Mouse (Mus musculus): ENCODE data around the gene Mmp28.

DNA sequence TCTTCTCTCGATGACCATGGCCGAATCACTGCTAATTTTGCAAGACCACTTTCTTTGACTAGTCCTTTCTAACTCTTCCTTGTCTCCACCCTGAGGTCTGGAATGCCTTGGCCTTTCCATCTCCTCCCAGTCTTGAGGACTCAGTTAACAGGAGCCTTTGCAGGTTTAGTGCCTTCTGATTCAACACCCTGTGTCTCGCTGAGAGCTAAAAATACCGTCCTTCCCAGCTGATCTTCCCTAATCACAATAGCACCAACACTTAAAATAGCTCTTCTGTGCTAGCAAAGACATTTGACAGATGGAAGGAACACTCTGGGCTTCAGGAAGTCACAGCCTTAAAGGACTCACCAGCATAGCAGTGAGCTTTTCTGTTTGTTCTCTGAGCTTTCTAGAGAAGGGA, 69.8 kb downstream of the Mmp28 start:
- TF ChIP-seq POLR2A (IDR thresholded peaks at IDR 0.05; ENCODE audit: insufficient read depth, low read depth, low read length) (peak; percentile 84), CTCF (IDR thresholded peaks at IDR 0.05) (no peak)
